Mouse (Mus musculus): ENCODE data around the gene Celf2. TPM values are rescaled to one million over a fixed set of nuclear protein-coding genes. Genes with fewer than 3 reads are reported as not detected.

Gene Celf2
- polyA plus RNA-seq, 1 experiment, result 8.9 TPM

GRCm38 (mm10) chr2:7072344-7073265 lies 436.8 kb downstream of the Celf2 start:
- Histone ChIP-seq H3K4me3 (ENCODE audit: low read depth, low read length) (no peak overlapping the region), H3K27ac (ENCODE audit: insufficient read depth, low read depth, low read length) (no peak overlapping the region; the same call in 1 of the 2 replicates), H3K36me3 (ENCODE audit: control insufficient read depth, insufficient read depth, low read length) (no peaks in the 10 kb centered on the region), H3K27me3 (ENCODE audit: control insufficient read depth, insufficient read depth, low read length) (no peaks in the 10 kb centered on the region), H3K4me1 (ENCODE audit: control insufficient read depth, insufficient read depth, insufficient read length, low read length) (no peaks in the 10 kb centered on the region)
- WGBS, result 71% methylated on average over 5 of the region's 5 CpGs
- no peak for TF ChIP-seq CTCF (IDR thresholded peaks at IDR 0.05; ENCODE audit: extremely low read depth, insufficient read length, insufficient replicate concordance, low read depth, low read length)
- TF ChIP-seq POLR2A (IDR thresholded peaks at IDR 0.05; ENCODE audit: low read depth, low read length), result no peak

GRCm38 (mm10) chr2:7069458-7069857 lies 439.9 kb downstream of the Celf2 start:
- 36% methylated on average over 3 of the region's 3 CpGs for WGBS

GRCm38 (mm10) chr2:7068281-7068680 lies 441.1 kb downstream of the Celf2 start:
- 89% methylated on average over 6 of the region's 6 CpGs for WGBS
- Histone ChIP-seq H3K36me3 (ENCODE audit: control insufficient read depth, insufficient read depth, low read length) (no peaks in the 10 kb centered on the region), H3K4me1 (ENCODE audit: control insufficient read depth, insufficient read depth, insufficient read length, low read length) (no peaks in the 10 kb centered on the region), H3K27ac (ENCODE audit: insufficient read depth, low read depth, low read length) (no peak overlapping the region), H3K4me3 (ENCODE audit: low read depth, low read length) (no peak overlapping the region), H3K27me3 (ENCODE audit: control insufficient read depth, insufficient read depth, low read length) (no peaks in the 10 kb centered on the region)
- no peak for TF ChIP-seq POLR2A (IDR thresholded peaks at IDR 0.05; ENCODE audit: low read depth, low read length)
- no peak for TF ChIP-seq CTCF (IDR thresholded peaks at IDR 0.05; ENCODE audit: extremely low read depth, insufficient read length, insufficient replicate concordance, low read depth, low read length)

More at GRCm38 (mm10) chr2:7069458-7069857, 439.9 kb downstream of the Celf2 start:
- no peaks in the 10 kb centered on the region for H3K4me1 ChIP-seq (ENCODE audit: control insufficient read depth, insufficient read depth, insufficient read length, low read length)
- no peaks in the 10 kb centered on the region for H3K27me3 ChIP-seq (ENCODE audit: control insufficient read depth, insufficient read depth, low read length)
- H3K36me3 ChIP-seq (ENCODE audit: control insufficient read depth, insufficient read depth, low read length), result no peaks in the 10 kb centered on the region
- no peak overlapping the region for H3K4me3 ChIP-seq (ENCODE audit: low read depth, low read length)
- H3K27ac ChIP-seq (ENCODE audit: insufficient read depth, low read depth, low read length), result no peak overlapping the region
- TF ChIP-seq POLR2A (IDR thresholded peaks at IDR 0.05; ENCODE audit: low read depth, low read length) (no peak), CTCF (IDR thresholded peaks at IDR 0.05; ENCODE audit: extremely low read depth, insufficient read length, insufficient replicate concordance, low read depth, low read length) (no peak)

- Histone ChIP-seq H3K27me3 (ENCODE audit: control insufficient read depth, insufficient read depth, low read length) (no peaks in the 10 kb centered on the region), H3K27ac (ENCODE audit: insufficient read depth, low read depth, low read length) (no peak overlapping the region), H3K4me1 (ENCODE audit: control insufficient read depth, insufficient read depth, insufficient read length, low read length) (no peaks in the 10 kb centered on the region), H3K4me3 (ENCODE audit: low read depth, low read length) (no peak overlapping the region), H3K36me3 (ENCODE audit: control insufficient read depth, insufficient read depth, low read length) (no peaks in the 10 kb centered on the region)
- no peak for TF ChIP-seq POLR2A (IDR thresholded peaks at IDR 0.05; ENCODE audit: low read depth, low read length)
- TF ChIP-seq CTCF (IDR thresholded peaks at IDR 0.05; ENCODE audit: extremely low read depth, insufficient read length, insufficient replicate concordance, low read depth, low read length), result no peak
- 52% methylated on average over 12 of the region's 12 CpGs for WGBS
Observed at GRCm38 (mm10) chr2:7063574-7064192, 445.7 kb downstream of the Celf2 start.

- 70% methylated on average over 7 of the region's 7 CpGs for WGBS
Observed at GRCm38 (mm10) chr2:7060490-7061105, 448.8 kb downstream of the Celf2 start.

GRCm38 (mm10) chr2:7056401-7056800 lies 453.0 kb downstream of the Celf2 start:
- Histone ChIP-seq H3K36me3 (ENCODE audit: control insufficient read depth, insufficient read depth, low read length) (no peaks in the 10 kb centered on the region), H3K27me3 (ENCODE audit: control insufficient read depth, insufficient read depth, low read length) (no peaks in the 10 kb centered on the region), H3K4me3 (ENCODE audit: low read depth, low read length) (no peak overlapping the region), H3K27ac (ENCODE audit: insufficient read depth, low read depth, low read length) (no peak overlapping the region), H3K4me1 (ENCODE audit: control insufficient read depth, insufficient read depth, insufficient read length, low read length) (no peaks in the 10 kb centered on the region)
- TF ChIP-seq CTCF (IDR thresholded peaks at IDR 0.05; ENCODE audit: extremely low read depth, insufficient read length, insufficient replicate concordance, low read depth, low read length) (no peak), POLR2A (IDR thresholded peaks at IDR 0.05; ENCODE audit: low read depth, low read length) (no peak)
- 79% methylated on average over 4 of the region's 4 CpGs for WGBS

More at GRCm38 (mm10) chr2:7060490-7061105, 448.8 kb downstream of the Celf2 start:
- Histone ChIP-seq H3K4me3 (ENCODE audit: low read depth, low read length) (no peak overlapping the region), H3K27me3 (ENCODE audit: control insufficient read depth, insufficient read depth, low read length) (no peaks in the 10 kb centered on the region), H3K36me3 (ENCODE audit: control insufficient read depth, insufficient read depth, low read length) (no peaks in the 10 kb centered on the region), H3K27ac (ENCODE audit: insufficient read depth, low read depth, low read length) (no peak overlapping the region), H3K4me1 (ENCODE audit: control insufficient read depth, insufficient read depth, insufficient read length, low read length) (no peaks in the 10 kb centered on the region)
- TF ChIP-seq CTCF (IDR thresholded peaks at IDR 0.05; ENCODE audit: extremely low read depth, insufficient read length, insufficient replicate concordance, low read depth, low read length), result no peak

- Histone ChIP-seq H3K36me3 (ENCODE audit: control insufficient read depth, insufficient read depth, low read length) (no peaks in the 10 kb centered on the region), H3K4me3 (ENCODE audit: low read depth, low read length) (no peak overlapping the region), H3K27ac (ENCODE audit: insufficient read depth, low read depth, low read length) (no peak overlapping the region), H3K4me1 (ENCODE audit: control insufficient read depth, insufficient read depth, insufficient read length, low read length) (no peaks in the 10 kb centered on the region), H3K27me3 (ENCODE audit: control insufficient read depth, insufficient read depth, low read length) (no peaks in the 10 kb centered on the region)
- 43% methylated on average over 3 of the region's 3 CpGs for WGBS
- TF ChIP-seq CTCF (IDR thresholded peaks at IDR 0.05; ENCODE audit: extremely low read depth, insufficient read length, insufficient replicate concordance, low read depth, low read length) (no peak), POLR2A (IDR thresholded peaks at IDR 0.05; ENCODE audit: low read depth, low read length) (no peak)
Observed at GRCm38 (mm10) chr2:7055958-7056357, 453.4 kb downstream of the Celf2 start.
